Mouse (Mus musculus) lung, embryonic 15.5 days (tissue): ENCODE measurements around the gene Chil1. TPM values are rescaled to one million over a fixed set of nuclear protein-coding genes. Genes with fewer than 3 reads are reported as not detected.

Experiments
- ATAC-seq: fragments of 200-750 bp; cut with Nextera tagmentation; 2 replicates; pipeline ENCODE4 v1.8.0; 2017; ENCODE audit warnings: moderate number of reproducible peaks, borderline replicate concordance; ENCODE audit not compliant: low FRiP score, low TSS enrichment; ENCODE audit errors: extremely low read depth
- H3K27ac ChIP-seq: fragments of 300-500 bp; sonication (generic); 2 replicates; pipeline ENCODE4 v1.5.1; 2015; ENCODE audit warnings: moderate library complexity, mild to moderate bottlenecking, inconsistent platforms
- H3K27me3 ChIP-seq: fragments of 300-500 bp; sonication (generic); 2 replicates; pipeline ENCODE4 v1.6.1; 2015; ENCODE audit warnings: inconsistent platforms
- H3K36me3 ChIP-seq: fragments of 300-500 bp; sonication (generic); 2 replicates; pipeline ENCODE4 v1.6.1; 2015; ENCODE audit warnings: inconsistent platforms
- H3K4me1 ChIP-seq: fragments of 300-500 bp; sonication (generic); 2 replicates; pipeline ENCODE4 v1.6.1; 2015; ENCODE audit warnings: inconsistent platforms
- H3K4me2 ChIP-seq: fragments of 300-500 bp; sonication (generic); 2 replicates; pipeline ENCODE4 v1.6.1; 2015; ENCODE audit warnings: inconsistent platforms, mild to moderate bottlenecking, moderate library complexity
- H3K4me3 ChIP-seq: fragments of 300-500 bp; sonication (generic); 2 replicates; pipeline ENCODE4 v1.5.1; 2015; ENCODE audit warnings: mild to moderate bottlenecking, inconsistent platforms
- H3K9ac ChIP-seq: fragments of 300-500 bp; sonication (generic); 2 replicates; pipeline ENCODE4 v1.6.1; 2015; ENCODE audit warnings: inconsistent platforms
- H3K9me3 ChIP-seq: fragments of 300-500 bp; sonication (generic); 2 replicates; pipeline ENCODE4 v1.6.1; 2016; ENCODE audit warnings: inconsistent platforms
- WGBS: fragments of 180-500 bp; shearing (Covaris S2); methylation state at CpG from one replicate; pipeline ENCODE4 v1.1.7; 2015; 5-methylcytosine and 5-hydroxymethylcytosine counted together
- polyA plus RNA-seq: library from polyadenylated mRNA; unstranded; fragments of >200 nt; fragmentation: Nextera tagmentation; extraction: Ambion mirVana; gene quantifications from 2 replicates; pipeline ENCODE4 v1.2.1, GENCODE M21; 2015

Gene Chil1
- polyA plus RNA-seq, 1 experiment from 2014 or later = 1.1 TPM

DNA sequence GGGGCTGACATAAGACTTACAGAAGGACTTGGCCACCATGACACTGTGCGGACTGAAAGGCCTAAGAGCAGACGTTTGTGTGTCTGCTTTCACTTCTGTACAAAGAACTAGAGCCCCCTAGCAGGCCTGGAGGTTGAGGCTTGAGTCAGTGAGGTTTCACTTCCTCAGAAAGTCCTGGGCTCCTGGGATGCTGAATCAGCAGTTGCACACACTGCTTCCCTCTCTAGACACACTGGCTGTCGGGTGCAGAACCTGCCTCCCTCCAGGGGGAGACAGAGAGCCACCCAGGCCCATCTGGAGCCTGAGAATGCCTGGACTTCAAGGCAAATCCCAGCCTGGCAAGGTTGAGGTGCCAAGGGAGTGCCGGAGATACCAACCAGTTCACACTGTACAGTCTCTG lies 14.4 kb downstream of the Chil1 start:
- H3K4me3 ChIP-seq = no peak overlapping the region
- no peak overlapping the region for H3K27ac ChIP-seq
- H3K4me2 ChIP-seq = no peak overlapping the region
- 0 out of 2 replicates have a peak, but pooled peaks cover 5% of the 10 kb centered on the region for H3K4me1 ChIP-seq
- no peak overlapping the region for H3K9ac ChIP-seq
- H3K36me3 ChIP-seq = no peaks in the 10 kb centered on the region
- no peaks in the 10 kb centered on the region; the same call in 1 of the 2 replicates for H3K27me3 ChIP-seq
- H3K9me3 ChIP-seq = no peaks in the 10 kb centered on the region
- ATAC-seq = no peak
- WGBS = 61% methylated on average over 4 of the region's 4 CpGs

DNA sequence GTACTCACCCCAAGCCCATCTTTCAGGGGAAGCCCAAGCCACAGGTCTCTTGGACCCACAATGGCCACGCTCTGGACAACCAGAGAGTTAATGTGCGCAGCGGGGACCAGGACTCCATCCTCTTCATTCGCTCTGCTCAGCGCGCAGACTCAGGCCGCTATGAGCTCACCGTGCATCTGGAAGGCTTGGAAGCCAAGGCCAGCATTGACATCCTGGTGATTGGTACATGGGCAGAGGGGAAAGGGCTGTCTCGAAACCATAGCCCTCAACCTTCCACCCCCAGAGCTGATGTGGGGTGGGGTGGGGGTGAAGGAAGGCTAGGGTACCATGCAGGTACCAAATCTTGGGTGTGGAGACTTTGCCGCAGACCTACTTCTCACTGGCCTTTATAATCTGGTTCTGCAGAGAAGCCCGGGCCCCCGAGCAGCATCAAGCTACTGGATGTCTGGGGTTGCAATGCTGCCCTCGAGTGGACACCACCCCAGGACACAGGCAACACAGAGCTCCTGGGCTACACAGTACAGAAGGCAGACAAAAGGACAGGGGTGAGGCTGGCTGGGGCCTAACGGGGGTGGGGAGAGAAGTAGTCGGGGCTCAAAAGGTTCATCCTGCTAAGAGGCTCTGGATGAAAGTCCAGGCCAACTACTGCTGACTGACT lies 15.5 kb downstream of the Chil1 start:
- H3K9ac ChIP-seq = no peak overlapping the region
- H3K27me3 ChIP-seq = no peaks in the 10 kb centered on the region; the same call in 1 of the 2 replicates
- no peak overlapping the region for H3K4me3 ChIP-seq
- H3K4me2 ChIP-seq = no peak overlapping the region
- no peak for ATAC-seq
- no peak overlapping the region for H3K27ac ChIP-seq
- H3K4me1 ChIP-seq = 0 out of 2 replicates have a peak, but pooled peaks cover 5% of the 10 kb centered on the region
- H3K9me3 ChIP-seq = no peaks in the 10 kb centered on the region
- no peaks in the 10 kb centered on the region for H3K36me3 ChIP-seq
- 80% methylated on average over 15 of the region's 15 CpGs for WGBS

DNA sequence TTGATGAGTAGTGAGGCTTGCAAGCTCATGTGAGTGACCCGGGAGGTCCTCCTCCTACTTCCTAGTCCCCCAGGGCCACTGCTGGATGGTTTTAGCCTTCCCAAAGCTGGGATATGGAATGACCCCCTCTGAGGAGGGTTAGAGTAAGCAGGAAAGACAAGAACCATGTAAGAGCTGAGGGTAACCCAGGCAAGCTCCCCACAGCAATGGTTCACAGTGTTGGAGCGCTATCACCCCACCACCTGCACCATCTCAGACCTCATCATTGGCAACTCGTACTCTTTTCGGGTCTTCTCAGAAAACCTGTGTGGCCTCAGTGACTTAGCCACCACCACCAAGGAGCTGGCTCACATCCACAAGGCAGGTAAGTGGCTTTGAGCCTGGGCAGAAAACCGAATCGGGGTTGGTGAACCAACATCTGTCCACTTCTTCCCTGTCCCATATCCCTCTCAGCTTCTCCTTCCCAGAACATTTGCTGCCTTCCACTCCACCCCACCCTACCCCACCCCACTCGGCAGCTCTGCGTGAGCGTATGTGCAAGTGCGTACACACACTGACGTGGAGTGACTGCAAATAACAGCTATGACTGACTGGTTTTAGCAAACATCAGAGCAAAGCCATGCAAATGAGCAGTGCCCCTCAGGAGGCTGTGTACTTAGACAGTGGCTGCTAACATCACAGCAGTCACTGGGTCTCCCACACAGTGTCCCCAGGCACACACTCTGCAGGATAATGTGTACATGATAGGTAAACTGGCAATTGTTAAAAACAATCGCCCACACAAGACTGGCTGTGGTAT lies 16.4 kb downstream of the Chil1 start:
- Histone ChIP-seq H3K27ac (no peak overlapping the region), H3K4me3 (no peak overlapping the region), H3K27me3 (no peaks in the 10 kb centered on the region; the same call in 1 of the 2 replicates), H3K36me3 (no peaks in the 10 kb centered on the region), H3K4me2 (no peak overlapping the region), H3K9me3 (no peaks in the 10 kb centered on the region), H3K9ac (no peak overlapping the region), H3K4me1 (0 out of 2 replicates have a peak, but pooled peaks cover 5% of the 10 kb centered on the region)
- no peak for ATAC-seq
- 67% methylated on average over 12 of the region's 12 CpGs for WGBS

DNA sequence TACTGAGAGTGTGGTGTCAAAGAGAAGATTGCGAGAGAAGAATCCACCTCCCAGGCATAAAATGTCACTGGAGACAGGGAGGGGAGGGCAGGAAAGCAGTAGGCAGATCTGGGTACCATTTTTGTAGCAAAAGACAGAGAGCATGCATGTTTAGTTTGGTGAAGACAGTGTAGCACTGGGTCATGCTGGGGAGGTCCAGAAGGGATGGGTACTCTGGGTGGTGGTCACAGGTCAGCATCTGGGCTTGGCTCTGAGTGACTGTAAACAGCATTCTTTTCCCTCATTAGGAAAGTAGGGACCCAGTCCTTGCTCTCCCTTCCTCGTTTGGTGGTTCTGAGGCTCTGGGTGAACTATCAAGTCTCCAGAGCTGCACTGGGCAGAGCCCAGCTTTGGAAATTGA lies 18.5 kb downstream of the Chil1 start:
- ATAC-seq = no peak
- H3K9ac ChIP-seq = no peak overlapping the region
- H3K4me2 ChIP-seq = no peak overlapping the region
- no peaks in the 10 kb centered on the region for H3K27me3 ChIP-seq
- H3K27ac ChIP-seq = no peak overlapping the region
- H3K4me3 ChIP-seq = no peak overlapping the region
- no peaks in the 10 kb centered on the region for H3K9me3 ChIP-seq
- WGBS = 43% methylated on average over 2 of the region's 2 CpGs
- H3K4me1 ChIP-seq = peaks cover 6% of the 10 kb centered on the region; the same call in 1 of the 2 replicates
- no peaks in the 10 kb centered on the region for H3K36me3 ChIP-seq

DNA sequence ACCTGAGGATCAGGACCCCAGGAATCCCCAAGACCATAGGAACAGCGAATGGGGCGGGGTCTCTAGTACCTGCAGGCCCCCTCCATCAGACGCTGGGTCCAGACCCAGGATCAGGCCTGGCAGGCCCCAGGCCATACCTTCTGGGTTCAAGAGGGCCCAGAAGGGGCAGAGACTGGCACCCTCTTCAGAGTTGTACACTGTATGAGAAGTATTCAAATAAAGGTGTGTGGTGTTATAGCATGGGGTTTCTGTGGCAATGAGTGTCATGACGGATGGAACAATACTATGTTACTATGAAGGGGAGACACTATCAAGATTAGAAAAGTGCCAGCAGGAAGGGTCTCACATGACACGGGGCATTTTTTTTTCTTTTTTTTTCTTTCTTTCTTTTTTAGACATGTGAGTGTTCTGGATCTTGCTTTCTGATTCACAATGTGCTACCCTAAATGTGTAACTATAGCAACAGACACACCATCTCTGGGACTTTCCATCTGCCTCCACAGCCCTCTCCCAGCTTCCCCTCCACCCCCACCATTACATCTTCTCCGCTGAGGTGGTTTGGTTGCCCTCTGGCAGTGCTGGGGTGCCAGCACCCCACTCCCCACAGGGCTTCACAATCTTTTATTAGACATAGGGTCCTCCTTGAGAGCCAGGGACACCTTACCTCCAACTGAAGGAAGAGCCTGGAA lies 19.2 kb downstream of the Chil1 start:
- Histone ChIP-seq H3K36me3 (no peaks in the 10 kb centered on the region), H3K27ac (no peak overlapping the region), H3K27me3 (no peaks in the 10 kb centered on the region), H3K9ac (no peak overlapping the region), H3K4me3 (no peak overlapping the region), H3K9me3 (no peaks in the 10 kb centered on the region), H3K4me2 (no peak overlapping the region), H3K4me1 (peaks cover 8% of the 10 kb centered on the region; the same call in 1 of the 2 replicates)
- no peak for ATAC-seq
- WGBS = 77% methylated on average over 6 of the region's 6 CpGs

DNA sequence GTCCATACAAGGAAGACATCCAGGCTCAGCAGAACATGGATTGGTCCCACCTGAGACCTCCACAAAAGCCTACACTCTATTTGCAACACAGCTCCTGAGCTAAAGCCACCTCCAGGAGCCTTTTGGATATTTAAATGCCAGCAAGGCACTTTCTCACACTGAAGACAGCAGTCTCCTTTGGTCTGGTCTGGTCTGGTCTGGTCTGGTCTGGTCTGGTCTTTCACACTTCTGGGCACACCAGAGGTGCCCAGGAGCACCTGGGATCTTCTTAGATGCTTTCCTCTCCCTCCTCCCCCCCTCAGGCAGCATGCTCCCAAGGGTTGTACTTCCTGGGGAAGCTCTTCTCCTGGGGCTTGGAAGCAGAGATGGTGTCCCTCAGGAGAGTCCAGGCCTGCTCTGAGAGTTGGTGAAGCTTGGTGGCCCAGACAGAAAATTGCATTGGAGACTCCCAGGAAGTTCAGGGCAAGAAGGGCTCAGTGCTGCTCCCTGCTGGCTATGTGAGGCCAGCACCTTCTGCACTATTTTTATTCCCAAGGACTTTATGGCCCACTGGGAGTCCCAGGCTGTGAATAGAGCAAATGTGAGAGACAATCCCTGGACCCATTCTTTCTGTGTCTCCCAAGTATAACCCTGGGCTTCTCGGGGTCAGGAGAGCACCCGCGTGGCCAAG lies 19.9 kb downstream of the Chil1 start:
- 37% methylated on average over 3 of the region's 3 CpGs for WGBS
- H3K27ac ChIP-seq = no peak overlapping the region
- H3K27me3 ChIP-seq = no peaks in the 10 kb centered on the region
- H3K9ac ChIP-seq = no peak overlapping the region
- no peak for ATAC-seq
- no peaks in the 10 kb centered on the region for H3K9me3 ChIP-seq
- H3K36me3 ChIP-seq = no peaks in the 10 kb centered on the region
- peaks cover 8% of the 10 kb centered on the region; the same call in 1 of the 2 replicates for H3K4me1 ChIP-seq
- H3K4me3 ChIP-seq = no peak overlapping the region
- no peak overlapping the region for H3K4me2 ChIP-seq

DNA sequence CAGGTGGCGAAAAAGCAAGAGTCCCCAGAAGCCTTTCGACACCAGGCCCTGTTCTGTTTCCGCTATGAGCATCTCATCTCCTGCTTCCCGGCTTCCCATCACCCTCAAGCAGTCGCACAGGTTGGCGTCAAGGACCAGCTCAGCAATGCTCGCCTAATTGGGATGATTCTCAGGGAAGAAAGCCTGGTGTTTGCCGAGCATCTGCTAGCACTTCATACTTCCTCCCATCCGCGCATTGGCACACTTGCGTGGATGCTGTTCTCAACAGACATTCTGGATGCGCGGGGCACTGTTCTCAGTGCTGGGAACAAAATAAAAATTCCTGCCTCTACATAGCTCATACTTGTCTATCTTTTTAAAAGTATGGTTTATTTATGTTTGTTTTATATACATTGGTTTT lies 22.3 kb downstream of the Chil1 start:
- Histone ChIP-seq H3K4me1 (peaks cover 8% of the 10 kb centered on the region; the same call in 1 of the 2 replicates), H3K36me3 (no peaks in the 10 kb centered on the region), H3K4me2 (no peak overlapping the region), H3K9ac (no peak overlapping the region), H3K27me3 (no peaks in the 10 kb centered on the region), H3K4me3 (no peak overlapping the region), H3K27ac (no peak overlapping the region), H3K9me3 (no peaks in the 10 kb centered on the region)
- ATAC-seq = no peak
- 84% methylated on average over 13 of the region's 13 CpGs for WGBS

DNA sequence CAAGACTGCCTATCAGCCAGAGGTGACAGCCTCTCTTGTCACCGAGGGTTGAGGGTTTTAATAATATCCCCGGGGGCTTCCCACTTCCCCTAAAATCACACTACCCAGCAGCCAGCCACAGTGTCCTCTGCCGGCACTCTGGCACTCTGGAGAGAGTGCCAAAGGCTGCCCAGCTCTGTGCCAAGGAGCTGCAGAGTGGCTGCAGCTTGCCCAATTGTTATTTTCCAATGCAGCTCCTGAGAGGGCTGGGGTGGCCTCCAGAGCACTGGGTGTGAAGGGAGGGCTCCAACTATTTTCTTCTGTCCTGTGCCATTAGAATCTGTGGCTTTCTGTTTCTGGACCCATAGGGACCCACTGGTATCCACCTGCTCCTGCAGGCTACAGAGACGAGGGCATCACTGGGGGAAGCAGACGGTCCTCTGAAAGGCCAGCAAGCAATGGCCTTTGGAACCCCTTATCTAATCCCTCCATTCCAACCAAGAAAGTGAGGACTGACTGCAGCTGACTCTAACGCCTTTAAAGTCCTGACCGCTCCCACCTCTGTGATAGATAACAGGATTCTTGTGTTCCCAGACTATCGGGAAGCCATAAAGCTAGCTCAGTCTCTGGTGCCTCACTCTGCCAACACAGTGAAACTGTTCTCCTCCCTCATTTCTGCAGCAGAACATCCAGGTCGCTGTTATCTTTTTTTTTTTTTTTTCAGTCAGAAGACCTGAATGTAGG lies 23.5 kb downstream of the Chil1 start:
- H3K36me3 ChIP-seq = no peaks in the 10 kb centered on the region
- H3K4me2 ChIP-seq = no peak overlapping the region
- no peaks in the 10 kb centered on the region for H3K27me3 ChIP-seq
- H3K4me3 ChIP-seq = no peak overlapping the region
- H3K27ac ChIP-seq = no peak overlapping the region
- H3K9ac ChIP-seq = no peak overlapping the region
- no peaks in the 10 kb centered on the region for H3K9me3 ChIP-seq
- no peak for ATAC-seq
- 25% methylated on average over 9 of the region's 9 CpGs for WGBS
- peaks cover 8% of the 10 kb centered on the region; the same call in 1 of the 2 replicates for H3K4me1 ChIP-seq

DNA sequence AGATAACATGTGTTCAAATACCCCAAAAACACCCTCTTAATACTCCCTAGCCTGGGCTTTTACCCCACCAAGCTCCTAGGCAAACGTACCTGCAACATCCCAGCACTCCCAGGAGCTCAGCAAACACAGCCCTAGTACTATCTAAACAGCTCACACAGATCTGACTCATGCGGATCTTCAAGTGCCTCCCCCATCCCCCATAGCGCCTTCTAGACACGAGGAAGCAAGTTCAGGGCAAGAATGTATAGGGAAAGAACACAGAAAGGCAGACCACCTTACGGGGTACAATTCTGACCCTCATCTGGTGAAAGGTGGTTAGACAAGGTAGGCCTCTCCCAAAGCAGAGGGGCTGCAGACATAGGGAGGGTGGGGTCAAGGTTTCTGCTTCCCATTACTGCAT lies 24.1 kb downstream of the Chil1 start:
- Histone ChIP-seq H3K36me3 (no peaks in the 10 kb centered on the region), H3K27ac (no peak overlapping the region), H3K4me3 (no peak overlapping the region), H3K4me2 (no peak overlapping the region), H3K27me3 (no peaks in the 10 kb centered on the region), H3K9ac (no peak overlapping the region), H3K4me1 (peaks cover 15% of the 10 kb centered on the region), H3K9me3 (no peaks in the 10 kb centered on the region)
- WGBS = 15% methylated on average over 5 of the region's 5 CpGs
- no peak for ATAC-seq

DNA sequence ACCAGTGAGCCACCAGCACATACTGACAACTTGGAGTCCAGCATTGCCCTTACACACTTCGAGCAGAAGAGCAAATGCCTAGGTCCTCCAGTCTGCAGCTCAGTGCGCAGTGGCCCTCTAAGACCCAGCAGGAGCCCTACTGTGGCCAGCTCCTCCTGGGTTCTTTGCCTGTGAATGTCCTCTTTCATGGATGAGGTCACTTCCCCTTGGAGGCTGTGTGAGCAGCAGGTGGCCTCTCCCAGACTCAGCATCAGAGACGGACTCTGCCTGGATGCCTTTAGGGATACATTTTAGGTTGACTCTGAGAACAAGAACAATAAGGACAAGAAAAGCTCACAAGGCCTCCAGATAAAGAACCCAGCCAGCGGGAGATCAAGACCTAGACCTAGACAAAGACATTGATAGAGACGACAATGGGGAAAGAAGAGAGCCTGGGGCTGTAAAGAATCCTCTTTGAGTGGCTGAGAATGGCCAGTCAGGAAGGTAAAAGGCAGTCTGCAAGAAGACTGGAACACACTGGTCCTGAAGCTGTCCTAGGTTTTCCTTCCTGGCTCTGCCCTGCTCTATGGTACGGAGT lies 28.3 kb downstream of the Chil1 start:
- Histone ChIP-seq H3K4me3 (no peak overlapping the region), H3K9ac (no peak overlapping the region), H3K27ac (no peak overlapping the region), H3K9me3 (no peaks in the 10 kb centered on the region), H3K36me3 (no peaks in the 10 kb centered on the region), H3K4me1 (peaks cover 19% of the 10 kb centered on the region), H3K4me2 (no peak overlapping the region), H3K27me3 (no peaks in the 10 kb centered on the region)
- ATAC-seq = no peak
- WGBS = 75% methylated on average over 6 of the region's 6 CpGs

DNA sequence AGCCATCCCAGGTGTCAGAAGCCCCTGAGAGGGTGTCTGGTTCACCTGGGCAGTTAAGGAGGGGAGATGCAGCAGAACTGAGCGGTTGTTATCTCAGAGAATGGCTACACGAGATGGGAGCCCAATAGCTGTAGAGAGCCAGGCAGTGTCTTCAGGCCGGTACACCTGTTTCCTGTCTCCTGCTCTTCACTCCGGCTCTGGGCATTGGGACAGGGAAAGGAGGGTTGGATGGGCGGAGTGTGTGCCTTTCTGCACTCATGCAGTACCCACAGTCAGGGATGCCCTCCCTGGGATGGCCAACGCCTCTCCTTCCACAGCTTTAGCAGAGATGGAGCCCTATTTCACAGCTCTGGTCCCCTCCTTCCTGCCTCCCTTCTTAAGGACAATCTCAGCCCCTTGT lies 29.1 kb downstream of the Chil1 start:
- no peak for ATAC-seq
- H3K4me1 ChIP-seq = peaks cover 15% of the 10 kb centered on the region
- H3K9ac ChIP-seq = no peak overlapping the region
- H3K9me3 ChIP-seq = no peaks in the 10 kb centered on the region
- no peaks in the 10 kb centered on the region for H3K27me3 ChIP-seq
- no peaks in the 10 kb centered on the region for H3K36me3 ChIP-seq
- WGBS = 49% methylated on average over 6 of the region's 6 CpGs
- no peak overlapping the region for H3K4me2 ChIP-seq
- H3K4me3 ChIP-seq = no peak overlapping the region
- no peak overlapping the region for H3K27ac ChIP-seq
